Mouse (Mus musculus): ENCODE data around the gene Ubc.
"Not testable (repeated sequence)": the region's sequence is repeated elsewhere in the genome, so short reads cannot be mapped to it uniquely, and the experiment has no call there.

Gene Ubc

GRCm38 (mm10) chr5:125404903-125405545, 15.0 kb upstream of the Ubc start:
- peak; percentile 32 to 33 for DNase-seq (ENCODE audit: low spot score in 2 of 2)

DNA sequence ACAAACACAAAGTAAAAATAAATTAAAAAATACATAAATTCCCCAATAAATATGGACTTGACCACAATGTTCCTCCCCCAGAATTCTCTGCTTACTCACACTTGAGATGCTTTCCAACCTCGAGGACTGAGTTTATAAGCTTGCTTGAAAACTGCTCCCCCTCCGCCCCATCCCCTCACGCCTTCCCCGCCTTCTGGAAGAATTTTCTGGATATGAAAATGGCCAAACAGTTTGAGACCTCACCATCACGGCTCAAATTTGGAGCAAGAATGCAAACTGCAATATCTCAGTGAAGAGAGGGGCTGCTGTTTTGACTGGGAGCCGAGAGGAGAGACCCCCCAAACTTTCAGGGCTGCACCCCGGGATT, 14.5 kb upstream of the Ubc start:
- DNase-seq (ENCODE audit: low spot score in 2 of 2), result no peak

DNA sequence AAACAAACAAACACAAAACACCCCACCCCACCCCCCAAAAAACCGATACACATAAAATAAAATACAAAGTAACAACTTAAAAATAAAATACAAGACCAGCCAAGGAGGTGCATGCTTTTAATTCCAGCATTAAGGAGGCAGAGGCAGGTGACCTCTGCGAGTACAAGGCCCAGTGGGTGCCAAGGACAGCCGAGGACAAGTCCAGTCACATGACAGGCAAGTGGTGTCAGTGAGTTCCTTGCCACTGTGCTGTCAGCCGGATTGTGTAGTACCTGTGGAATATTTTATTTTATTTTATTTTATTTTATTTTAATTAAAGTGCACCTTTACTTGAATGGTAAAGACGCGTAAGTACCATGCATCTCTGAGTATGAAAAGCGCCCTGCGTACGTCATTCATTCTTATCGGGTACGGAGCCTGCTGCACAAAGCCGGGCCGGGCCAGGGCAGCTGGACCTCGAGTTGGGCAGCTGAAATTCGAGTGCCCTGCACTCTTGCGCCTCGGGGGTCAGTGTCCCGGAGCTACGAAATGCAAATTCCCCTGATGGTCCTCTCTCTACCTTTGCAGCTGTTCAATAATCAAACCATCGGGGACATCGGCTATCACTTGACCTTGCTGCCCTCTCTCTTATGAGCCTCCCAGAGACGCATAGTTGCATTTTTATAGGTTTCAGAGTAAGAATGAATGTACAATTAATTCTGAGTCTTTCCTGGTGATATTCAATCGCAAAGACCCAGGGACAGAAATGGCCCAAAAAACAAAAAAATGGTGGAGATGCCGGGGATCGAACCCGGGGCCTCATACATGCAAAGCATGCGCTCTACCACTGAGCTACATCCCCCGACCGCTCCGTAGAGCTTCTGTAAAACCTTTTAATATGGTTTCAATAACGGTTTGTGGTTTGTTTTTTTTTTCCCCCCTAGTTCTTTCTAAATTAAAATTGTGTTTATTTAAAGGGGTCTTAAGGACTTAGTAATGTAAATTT, 13.8 kb upstream of the Ubc start:
- peak; percentile 48 to 64 for DNase-seq (ENCODE audit: low spot score in 2 of 2)

DNA sequence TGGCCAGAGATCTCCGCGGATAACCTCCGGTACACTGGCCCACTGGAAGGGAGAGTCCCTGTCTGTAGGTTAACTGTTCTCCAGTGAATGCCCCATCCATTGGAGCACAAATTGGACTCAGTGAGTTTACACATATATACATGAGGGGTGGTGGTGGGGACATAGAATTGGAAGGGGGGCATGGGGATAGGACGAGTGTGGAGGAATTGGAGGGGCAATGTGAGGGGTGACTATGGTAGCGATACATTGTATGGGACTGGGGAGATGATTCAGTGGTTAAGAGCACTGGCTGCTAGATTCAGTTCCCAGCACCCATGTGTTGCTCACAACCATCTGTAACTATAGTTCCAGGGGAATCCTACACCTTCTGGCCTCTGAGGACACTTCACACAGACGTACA, 13.0 kb upstream of the Ubc start:
- no peak for DNase-seq (ENCODE audit: low spot score in 2 of 2)

DNA sequence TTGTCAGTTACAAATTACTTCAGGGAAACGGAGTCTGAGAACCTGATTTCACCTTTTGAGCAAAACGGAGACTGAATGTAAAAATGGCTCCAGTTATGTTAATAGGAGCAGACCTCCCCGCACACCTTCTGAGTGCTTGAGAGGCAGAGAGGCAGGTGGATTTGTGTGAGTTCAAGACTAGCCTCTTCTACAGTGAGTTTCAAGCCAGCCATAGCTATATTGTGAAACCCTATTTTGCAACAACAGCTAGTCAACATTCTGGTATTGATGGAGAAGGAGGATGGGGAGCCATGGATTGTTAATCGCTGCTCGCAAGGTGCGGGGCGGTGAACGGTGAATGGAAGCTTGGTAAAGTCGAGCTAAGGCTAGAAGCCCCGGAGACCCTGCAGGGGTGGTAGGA, 12.5 kb upstream of the Ubc start:
- no peak for DNase-seq (ENCODE audit: low spot score in 2 of 2)

DNA sequence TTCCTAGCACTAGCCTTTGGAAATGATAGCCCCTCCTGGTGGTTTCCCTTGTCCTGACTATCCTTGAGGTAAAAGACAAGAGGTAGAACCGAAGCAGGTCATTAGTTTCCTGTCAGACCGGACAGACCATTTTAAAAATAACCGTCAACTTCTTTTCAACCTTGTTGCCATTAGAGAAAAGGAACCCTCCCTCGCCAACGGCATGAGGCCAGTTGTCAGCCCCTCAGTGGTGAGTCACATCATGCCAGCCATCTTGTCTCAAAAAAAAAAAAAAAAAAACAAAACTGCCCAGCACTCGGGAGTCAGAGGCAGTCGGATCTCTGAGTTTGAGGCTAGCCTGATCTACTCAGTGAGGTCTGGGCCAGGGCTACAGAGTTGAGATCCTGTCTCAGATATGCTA, 10.9 kb upstream of the Ubc start:
- no peak for DNase-seq (ENCODE audit: low spot score in 2 of 2)

DNA sequence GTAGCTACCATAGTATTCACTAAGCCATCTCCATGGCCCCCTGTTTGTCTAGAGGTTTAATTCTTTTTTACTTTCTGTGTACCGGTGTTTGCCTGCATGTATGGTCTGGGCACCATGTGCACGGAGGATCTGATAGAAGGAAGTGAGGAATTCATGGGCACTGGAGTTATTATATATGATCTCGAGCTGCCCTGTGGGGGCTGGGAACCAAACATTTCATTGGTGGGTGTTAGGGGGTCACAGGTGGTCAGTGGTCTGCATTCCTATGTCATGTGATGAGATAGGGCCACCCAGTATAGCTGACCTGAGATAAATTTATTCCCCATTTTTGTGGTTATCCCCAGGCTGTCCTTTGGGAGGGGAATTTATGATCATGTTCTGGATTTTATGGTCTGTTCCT, 5.0 kb upstream of the Ubc start:
- DNase-seq (ENCODE audit: low spot score in 2 of 2), result no peak

GRCm38 (mm10) chr5:125393622-125394603, 3.9 kb upstream of the Ubc start:
- peak; percentile 42 to 62 for DNase-seq (ENCODE audit: low spot score in 2 of 2)

GRCm38 (mm10) chr5:125392977-125393621, 3.1 kb upstream of the Ubc start:
- peak; percentile 84 to 90 for DNase-seq (ENCODE audit: low spot score in 2 of 2)

- no peak for DNase-seq (ENCODE audit: low spot score in 2 of 2)
These were observed 2.6 kb upstream of the Ubc start for GRCm38 (mm10) chr5:125392618-125392976.

DNA sequence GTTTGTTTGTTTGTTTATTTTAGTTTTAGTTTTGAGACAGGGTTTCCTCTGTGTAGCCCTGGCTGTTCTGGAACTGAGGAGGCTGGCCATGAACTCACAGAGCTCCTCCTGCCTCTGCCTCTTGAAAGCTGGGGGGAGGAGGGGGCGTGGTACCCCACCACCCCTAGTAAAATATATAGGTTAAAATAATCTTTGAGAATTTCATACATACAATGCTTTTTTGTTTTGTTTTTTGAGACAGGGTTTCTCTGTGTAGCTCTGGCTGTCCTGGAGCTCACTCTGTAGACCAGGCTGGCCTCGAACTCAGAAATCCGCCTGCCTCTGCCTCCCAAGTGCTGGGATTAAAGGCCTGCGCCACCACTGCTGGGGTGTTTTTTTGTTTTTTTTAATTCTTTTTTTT, 2.2 kb upstream of the Ubc start:
- DNase-seq (ENCODE audit: low spot score in 2 of 2), result not testable (repeated sequence)

- no peak for DNase-seq (ENCODE audit: low spot score in 2 of 2)
These were observed 1.6 kb upstream of the Ubc start for GRCm38 (mm10) chr5:125391609-125392008.

- no peak for DNase-seq (ENCODE audit: low spot score in 2 of 2)
These were observed 990 bp upstream of the Ubc start for GRCm38 (mm10) chr5:125390906-125391477.

GRCm38 (mm10) chr5:125389131-125389578, 847 bp downstream of the Ubc start, which contains the start of gene Gm10382:
Gm10382 (plus strand) TSS chr5:125389322.
- peak; percentile 74 to 86 for DNase-seq (ENCODE audit: low spot score in 2 of 2)

GRCm38 (mm10) chr5:125388358-125389092, 1.5 kb downstream of the Ubc start:
- no peak for DNase-seq (ENCODE audit: low spot score in 2 of 2)

DNA sequence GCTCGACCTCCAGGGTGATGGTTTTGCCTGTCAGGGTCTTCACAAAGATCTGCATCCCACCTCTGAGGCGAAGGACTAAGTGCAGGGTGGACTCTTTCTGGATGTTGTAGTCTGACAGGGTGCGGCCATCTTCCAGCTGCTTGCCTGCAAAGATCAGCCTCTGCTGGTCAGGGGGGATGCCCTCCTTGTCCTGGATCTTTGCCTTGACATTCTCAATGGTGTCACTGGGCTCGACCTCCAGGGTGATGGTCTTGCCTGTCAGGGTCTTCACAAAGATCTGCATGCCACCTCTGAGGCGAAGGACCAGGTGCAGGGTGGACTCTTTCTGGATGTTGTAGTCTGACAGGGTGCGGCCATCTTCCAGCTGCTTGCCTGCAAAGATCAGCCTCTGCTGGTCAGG, 2.7 kb downstream of the Ubc start:
- not testable (repeated sequence) for DNase-seq (ENCODE audit: low spot score in 2 of 2)

DNA sequence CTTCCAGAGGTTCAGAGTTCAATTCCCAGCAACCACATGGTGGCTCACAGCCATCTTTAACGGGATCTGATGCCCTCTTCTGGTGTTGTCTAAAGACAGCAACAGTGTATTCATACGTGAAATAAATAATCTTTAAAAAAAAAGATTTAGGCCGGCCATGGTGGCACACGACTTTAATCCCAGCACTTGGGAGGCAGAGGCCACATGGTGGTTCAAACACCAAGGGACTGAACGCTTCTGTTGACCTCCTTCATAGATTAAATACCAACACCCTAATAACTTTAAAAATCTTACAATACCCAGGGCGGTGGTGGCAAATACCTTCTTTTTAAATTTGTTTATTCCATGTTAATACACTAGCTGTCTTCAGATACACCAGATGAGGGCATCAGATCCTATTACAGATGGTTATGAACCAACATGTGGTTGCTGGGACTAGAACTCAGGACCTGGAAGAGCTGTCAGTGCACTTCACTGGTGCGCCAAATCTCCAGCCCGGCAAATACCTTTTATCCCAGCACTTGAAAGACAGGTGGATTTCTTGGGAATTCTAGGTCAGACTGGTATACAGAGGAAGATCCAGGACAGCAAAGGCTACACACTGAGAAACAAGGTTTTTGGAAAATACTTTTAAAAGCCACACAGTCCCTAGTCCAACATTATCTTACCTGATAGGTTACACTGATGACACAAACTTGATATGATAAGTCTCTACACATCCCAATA, 4.6 kb downstream of the Ubc start:
- DNase-seq (ENCODE audit: low spot score in 2 of 2), result no peak

- DNase-seq (ENCODE audit: low spot score in 2 of 2), result no peak
These were observed 5.3 kb downstream of the Ubc start for GRCm38 (mm10) chr5:125384512-125385214.
